Mouse (Mus musculus): ENCODE measurements around the gene 2200002D01Rik.
"Not testable (repeated sequence)": the region's sequence is repeated elsewhere in the genome, so short reads cannot be mapped to it uniquely, and the experiment has no call there.

Gene 2200002D01Rik

DNA sequence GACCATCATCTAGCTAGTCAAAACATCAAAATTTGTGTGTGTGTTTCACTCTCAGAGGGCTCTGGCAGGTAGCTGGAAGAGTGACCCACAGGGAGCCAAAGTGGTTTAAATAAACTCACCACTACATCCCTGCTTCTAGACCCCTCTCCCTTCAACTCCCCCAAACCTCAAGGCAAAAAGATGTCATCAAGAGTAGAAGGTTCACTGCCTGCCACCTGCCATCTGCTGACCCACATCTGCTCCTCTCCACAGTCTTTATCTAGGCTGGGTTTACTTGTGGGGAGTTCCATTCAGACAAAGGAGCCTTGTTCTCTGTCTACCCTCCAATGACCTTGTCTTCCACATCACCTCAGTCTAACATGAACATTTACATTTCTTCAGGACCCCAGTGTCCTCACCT, 31.0 kb upstream of the 2200002D01Rik start:
- no peak for DNase-seq

- DNase-seq, result no peak
Observed at GRCm38 (mm10) chr7:29277510-29277909, 29.2 kb upstream of the 2200002D01Rik start.

DNA sequence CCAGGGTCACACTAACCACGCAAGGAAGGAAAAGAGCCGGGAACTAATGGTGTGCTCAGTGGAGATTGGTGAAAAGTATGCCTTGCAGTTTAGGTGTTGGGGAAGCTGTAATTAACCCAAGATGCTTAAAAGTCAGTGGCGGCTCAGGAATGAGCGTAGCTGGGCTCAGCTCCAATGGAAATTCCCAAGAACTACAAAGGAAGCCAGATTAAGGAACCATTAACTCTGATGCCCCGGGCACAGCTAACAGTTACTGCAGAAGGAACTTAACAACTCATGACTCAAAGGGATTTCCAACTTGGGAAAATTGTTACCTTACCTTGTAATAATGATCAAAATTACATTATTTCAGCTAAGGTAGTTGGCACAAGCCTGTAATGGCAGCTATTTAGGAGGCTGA, 28.4 kb upstream of the 2200002D01Rik start:
- no peak for DNase-seq

DNA sequence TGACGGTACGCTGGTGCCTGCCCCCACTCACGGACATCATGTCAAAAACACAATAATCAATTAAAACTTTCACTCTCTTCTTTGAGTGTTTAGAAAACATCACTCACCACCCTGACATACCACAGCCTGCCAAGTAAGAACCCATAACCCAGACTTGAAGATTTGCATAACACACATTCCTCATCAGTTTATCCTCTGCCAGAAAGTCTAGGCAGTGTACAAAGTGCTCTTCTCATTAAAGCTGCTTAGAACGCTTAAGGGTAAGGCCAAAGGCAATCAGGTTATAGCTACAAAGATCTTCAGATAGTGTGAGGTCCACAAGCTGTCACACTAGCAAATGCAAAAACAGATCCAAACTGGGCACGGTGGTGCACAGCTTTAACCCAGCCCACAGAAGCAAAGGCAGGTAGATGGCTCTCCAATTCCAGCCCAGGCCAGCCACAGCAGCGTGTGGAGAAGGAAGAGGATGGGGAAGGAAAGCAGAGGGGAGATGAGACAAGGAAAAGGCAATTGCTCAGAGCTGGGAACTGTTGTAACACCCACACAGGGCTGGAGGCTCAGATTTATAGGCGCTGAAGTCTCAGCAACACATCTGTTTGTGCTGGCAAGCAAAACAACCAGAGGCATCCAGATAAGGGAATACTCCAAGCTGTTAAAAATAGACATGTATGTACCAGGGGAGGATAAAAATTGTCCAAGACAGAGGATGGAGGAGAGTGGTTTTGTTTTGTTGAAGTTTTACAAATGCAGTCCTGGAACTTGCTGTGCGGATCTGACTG, 23.6 kb upstream of the 2200002D01Rik start:
- no peak for DNase-seq

DNA sequence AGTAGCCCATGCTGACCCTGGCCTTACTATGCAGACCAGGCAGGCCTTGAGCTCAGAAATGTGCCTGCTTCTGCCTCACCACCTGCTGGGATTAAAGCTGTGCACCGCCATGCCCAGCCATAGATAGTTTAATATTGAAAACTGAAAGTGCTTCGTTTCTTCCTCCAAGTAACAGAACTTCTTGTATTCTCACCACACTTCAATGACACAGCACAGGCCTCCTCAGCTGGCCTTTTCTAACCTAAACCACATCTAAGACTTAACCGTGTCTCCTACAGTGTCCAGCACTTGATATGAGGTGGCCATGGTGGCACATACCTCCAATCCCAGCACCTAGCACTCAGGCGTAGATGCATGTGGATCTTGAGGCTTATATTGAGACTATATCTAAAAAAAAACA, 22.2 kb upstream of the 2200002D01Rik start:
- DNase-seq, result no peak

- DNase-seq, result no peak
Observed at GRCm38 (mm10) chr7:29266931-29267330, 18.7 kb upstream of the 2200002D01Rik start.

DNA sequence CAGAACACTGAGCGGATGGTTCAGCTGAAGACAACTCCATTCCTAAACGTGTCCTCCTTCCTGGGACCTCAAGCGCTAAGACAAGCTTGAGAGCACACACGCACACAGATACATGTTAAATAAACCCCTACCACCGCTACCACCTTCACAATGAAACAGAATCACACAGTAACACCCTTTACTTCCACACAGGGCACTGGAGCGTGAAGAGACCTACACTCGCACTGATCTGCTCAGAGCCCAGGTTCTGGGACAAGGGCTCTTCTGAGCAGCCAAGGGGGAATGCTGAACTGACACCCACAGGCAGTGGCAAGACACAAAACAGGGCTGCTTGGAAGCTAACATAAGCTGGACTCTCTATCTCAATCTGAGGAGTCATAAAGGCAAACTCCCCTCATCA, 17.4 kb upstream of the 2200002D01Rik start:
- DNase-seq, result no peak

- DNase-seq, result no peak
Observed at GRCm38 (mm10) chr7:29263831-29264230, 15.6 kb upstream of the 2200002D01Rik start.

- no peak for DNase-seq
Observed at GRCm38 (mm10) chr7:29262151-29262550, 13.9 kb upstream of the 2200002D01Rik start.

DNA sequence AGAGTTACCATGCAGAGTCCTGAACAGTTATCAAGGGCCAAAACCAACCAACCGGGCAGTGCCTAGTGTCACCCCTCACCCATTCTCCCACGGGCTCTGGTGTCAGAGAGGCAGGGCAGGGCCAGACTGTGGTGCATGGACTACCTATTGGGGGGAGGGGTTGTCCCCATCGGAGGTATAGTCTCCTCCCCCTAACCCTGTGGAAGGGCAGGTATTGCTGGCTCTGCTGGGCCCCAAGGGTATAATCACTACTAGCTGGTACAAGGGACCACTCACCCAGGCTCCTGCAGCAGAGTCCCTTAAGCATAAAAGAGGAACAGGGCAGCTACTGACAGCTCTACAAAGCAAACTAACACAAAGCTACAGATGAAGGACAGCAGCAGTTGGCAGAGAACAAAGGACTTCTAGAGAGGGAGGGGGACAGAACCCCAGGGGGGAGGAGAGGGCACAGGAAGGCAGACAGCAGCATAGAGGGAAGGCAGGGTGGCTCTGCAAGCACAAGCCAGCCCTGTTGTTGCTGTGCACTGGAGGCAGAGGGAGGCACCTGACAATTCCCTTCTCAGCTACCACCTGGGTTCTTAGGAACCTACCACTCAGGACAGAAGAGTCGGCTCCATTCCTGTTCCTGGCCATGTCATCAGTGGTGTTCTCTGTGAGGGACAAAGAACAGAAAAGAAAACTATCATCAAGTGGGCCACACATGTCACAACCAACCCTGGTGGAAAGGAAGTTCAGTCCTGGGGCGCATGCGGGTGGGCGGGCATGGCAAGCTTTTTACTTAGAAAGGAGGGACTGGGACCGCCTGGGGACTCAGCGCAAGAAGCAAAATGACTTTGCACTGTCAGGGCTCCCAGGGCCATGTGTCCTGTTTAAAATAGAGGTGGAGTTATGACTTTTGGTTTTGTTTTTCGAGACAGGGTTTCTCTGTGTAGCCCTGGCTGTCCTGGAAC, 11.8 kb upstream of the 2200002D01Rik start:
- no peak for DNase-seq

GRCm38 (mm10) chr7:29257368-29257767, 9.1 kb upstream of the 2200002D01Rik start:
- no peak for DNase-seq

DNA sequence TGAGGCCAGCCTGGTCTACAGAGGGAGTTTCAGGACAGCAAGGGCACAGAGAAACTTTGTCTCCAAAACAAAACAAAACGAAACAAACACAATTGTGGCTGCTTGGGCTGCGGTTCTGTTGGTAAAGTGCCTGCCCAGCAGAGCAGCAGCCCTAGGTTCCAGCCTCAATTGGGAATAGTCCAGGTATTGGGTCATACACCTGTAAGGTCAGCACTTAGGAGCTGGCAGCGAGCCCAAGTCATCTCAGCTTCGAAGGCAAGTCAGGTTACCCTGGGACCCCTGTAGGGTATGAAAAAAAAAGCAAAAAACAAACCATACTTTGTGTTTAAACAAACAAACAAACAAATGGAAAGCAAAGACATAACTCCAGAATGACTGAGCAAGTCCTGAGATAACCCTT, 7.6 kb upstream of the 2200002D01Rik start:
- no peak for DNase-seq

DNA sequence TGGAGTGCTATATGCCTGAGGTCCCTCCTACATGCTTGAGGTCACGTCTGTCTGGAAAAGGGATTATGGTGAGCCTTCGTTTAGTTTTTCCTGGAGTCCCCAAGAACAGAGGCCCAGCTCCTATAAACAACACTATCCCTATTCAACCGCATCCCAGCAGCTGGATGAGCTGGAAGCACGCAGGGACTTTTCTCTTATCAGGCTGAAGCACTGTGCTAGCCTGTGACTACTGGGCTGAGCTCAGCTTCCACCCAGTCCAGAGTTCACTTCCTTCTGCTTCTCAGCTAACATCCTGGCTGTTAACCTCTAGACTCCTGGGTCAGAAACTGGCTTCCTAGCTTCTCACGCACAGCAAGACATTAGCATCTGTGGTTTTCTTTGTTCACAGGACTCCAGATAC, 5.6 kb upstream of the 2200002D01Rik start:
- DNase-seq, result no peak

DNA sequence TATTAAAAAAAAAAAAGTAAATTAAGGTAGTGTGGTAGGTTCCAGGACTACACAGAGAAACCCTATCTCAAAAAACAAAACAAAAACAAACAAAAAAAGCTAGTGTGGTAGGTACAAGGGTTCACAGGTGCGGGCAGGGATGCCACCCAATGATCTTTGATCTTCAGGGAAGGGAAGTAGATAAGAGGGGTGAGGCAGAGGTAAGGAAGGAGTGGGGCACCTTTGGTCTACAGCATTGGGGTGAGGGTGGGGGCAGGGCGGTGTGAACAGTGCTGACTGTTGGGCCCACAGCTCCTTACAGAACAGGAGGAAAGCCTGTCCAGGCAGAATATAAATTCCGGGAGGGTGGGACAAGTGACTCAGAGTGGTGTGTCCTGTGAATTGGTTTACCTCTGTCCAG, 2.9 kb upstream of the 2200002D01Rik start:
- DNase-seq, result no peak

DNA sequence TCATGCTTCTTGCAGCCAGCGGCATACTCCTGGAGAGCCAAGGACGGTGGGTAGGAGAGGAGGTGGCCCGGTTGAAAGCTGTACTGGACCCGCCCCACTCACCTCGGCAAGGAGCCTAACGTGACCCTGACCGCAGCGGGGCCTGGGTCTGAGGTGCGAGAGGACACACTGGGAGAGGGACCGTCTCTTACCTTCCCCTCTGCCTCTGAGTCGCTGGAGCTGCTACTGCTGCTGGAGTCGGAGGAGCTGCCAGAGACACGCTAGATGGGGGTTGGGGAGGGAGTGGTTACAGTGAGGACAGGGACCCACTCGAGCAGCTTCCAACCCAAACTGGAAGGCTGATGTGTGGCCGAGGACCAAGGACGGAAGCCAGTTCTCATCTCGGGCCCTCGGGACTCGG, 560 bp downstream of the 2200002D01Rik start:
- DNase-seq, result no peak

DNA sequence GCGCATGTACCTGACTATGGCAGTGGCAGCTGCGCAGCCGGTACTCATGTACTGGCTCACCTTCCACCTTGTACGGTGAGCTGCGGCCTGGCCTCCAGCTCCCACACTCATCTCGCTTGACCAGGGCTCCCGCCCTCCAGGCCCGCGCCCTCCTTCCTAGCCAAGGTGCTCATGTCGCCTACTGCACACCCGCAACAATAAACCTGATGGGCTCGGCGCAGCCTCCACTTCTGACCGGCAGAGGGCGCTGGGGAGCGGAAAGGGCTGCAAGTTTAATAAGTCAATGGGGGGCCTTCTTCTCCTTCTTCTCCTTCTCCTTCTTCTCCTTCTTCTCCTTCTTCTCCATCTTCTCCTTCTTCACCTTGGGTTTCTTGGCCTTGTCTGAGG, 959 bp downstream of the 2200002D01Rik start:
- DNase-seq, result peak; percentile 73 to 84

DNA sequence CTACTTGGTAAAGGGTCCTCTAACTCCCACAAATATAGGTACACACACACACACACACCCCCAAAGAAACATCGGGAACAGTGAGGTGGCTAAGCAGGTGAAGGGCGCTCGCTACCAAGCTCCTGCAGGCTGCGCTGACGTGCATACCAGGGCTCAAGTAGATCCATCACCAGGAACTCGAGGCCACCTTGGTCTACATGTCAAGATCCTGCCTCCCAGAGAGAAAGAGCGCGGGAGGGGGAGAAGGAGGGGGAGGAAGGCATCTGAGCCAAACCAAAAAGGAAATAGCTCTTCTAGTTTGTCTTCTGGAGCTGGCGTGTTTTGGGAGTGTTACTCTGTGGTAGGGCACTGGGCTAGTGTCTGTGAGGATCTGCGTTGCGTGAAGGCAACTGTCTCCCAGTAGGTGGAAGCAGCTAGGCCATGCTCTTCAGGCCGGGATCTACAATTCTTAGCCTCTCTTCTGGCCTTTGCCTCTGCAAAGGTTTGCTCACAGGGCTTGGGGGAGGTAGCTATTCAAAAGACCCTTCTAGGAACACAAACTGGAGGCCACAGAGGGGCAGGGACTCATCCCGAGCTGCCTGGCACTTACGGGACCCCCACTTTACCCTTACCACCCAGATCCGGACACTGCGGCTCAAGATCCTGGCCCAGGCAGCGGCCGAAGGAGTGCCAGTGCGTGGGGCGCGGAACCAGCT, 1.5 kb downstream of the 2200002D01Rik start:
- DNase-seq, result no peak

GRCm38 (mm10) chr7:29246015-29246414, 2.3 kb downstream of the 2200002D01Rik start:
- DNase-seq, result no peak

DNA sequence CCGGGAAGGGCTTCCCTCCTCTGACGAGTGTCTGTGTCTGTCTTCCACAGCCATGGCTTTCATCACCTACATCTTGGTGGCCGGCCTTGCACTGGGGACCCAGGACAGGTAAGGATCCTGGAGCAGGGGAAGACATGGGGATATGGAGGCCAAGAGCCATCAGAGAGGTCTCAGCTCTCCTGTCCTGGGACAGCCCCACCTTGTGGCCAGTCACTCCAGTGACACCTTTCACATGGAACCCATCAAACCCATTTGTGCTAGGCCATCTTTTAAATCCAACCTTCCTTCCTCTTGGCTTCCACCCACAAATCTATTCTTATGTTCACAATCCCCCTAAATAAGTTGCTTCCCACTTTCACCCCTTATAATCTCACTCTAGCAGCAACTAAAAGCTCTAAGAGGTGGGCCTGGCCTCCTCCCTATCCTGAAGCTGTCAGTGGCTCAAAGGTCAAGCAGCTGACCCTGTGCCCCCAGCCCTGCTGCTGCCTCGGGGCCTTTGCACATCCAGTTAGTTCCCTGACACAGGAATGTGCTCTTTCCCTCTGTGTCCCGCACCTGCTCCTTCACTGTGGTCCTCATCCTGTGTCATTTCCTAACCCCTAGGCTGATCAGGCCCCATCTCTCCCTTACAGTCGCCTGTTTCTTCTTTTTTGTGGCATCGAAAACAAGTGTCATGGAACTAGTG, 3.4 kb downstream of the 2200002D01Rik start:
- peak in 1 of 2 experiments; percentile 31 for DNase-seq

- DNase-seq, result peak; percentile 97 to 99
Observed at GRCm38 (mm10) chr7:29238019-29238967, 10.0 kb downstream of the 2200002D01Rik start, which contains the start of gene Yif1b. Yif1b (plus strand) TSS chr7:29238329.

DNA sequence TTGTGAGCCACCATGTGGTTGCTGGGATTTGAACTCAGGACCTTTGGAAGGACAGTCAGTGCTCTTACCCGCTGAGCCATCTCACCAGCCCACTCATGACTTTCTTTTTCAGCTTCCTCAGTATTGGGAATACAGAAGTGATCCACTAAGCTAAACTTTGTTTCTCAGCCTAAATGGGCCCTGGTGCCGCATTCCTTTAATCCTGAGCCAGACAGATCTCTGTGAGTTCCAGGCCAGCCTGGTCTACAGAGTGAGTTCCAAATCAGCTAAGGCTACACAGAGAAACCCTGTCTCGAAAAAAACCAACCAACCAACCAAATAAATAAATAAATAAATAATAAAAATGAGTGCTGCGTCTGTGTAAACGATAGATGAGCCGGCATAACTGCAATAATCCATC, 10.7 kb downstream of the 2200002D01Rik start:
- not testable (repeated sequence) for DNase-seq

Data from cerebellum, adult 18-20 months (tissue).